Mouse (Mus musculus) hindbrain, embryonic 10.5 days (tissue): ENCODE data around the gene Six1. TPM values are rescaled to one million over a fixed set of nuclear protein-coding genes. Genes with fewer than 3 reads are reported as not detected.

Source experiments
- DNase-seq: peaks from one replicate; pipeline ENCODE4 v3.0.0-alpha.2; 2017; ENCODE audit warnings: low spot score
- H3K27ac ChIP-seq: fragments of 300-500 bp; sonication (generic); 2 replicates; pipeline ENCODE4 v1.5.1; 2016; ENCODE audit warnings: mild to moderate bottlenecking, moderate library complexity
- H3K27me3 ChIP-seq: fragments of 300-500 bp; sonication (generic); 2 replicates; pipeline ENCODE4 v1.6.1; 2016; ENCODE audit warnings: mild to moderate bottlenecking; ENCODE audit not compliant: poor library complexity, insufficient read depth, severe bottlenecking
- H3K36me3 ChIP-seq: fragments of 300-500 bp; sonication (generic); 2 replicates; pipeline ENCODE4 v1.6.1; 2016; ENCODE audit warnings: mild to moderate bottlenecking, moderate library complexity
- H3K4me1 ChIP-seq: fragments of 300-500 bp; sonication (generic); replicated peaks from 2 replicates; pipeline ENCODE4 v1.6.1; 2016; ENCODE audit warnings: mild to moderate bottlenecking
- H3K4me3 ChIP-seq: fragments of 300-500 bp; sonication (generic); 2 replicates; pipeline ENCODE4 v1.5.1; 2016; ENCODE audit warnings: mild to moderate bottlenecking, moderate library complexity
- H3K9me3 ChIP-seq: fragments of 300-500 bp; sonication (generic); 2 replicates; pipeline ENCODE4 v1.6.1; 2016; ENCODE audit warnings: mild to moderate bottlenecking, moderate library complexity
- WGBS: fragments of 180-500 bp; shearing (Covaris S2); methylation state at CpG from one replicate; pipeline ENCODE4 v1.1.7; 2016; 5-methylcytosine and 5-hydroxymethylcytosine counted together
- polyA plus RNA-seq: library from polyadenylated mRNA; unstranded; fragments of >200 nt; fragmentation: Nextera tagmentation; extraction: Ambion mirVana; gene quantifications from 2 replicates; pipeline ENCODE4 v1.2.1, GENCODE M21; 2016

Six1 gene
- polyA plus RNA-seq, 1 experiment from 2014 or later: 21.1 TPM

DNA sequence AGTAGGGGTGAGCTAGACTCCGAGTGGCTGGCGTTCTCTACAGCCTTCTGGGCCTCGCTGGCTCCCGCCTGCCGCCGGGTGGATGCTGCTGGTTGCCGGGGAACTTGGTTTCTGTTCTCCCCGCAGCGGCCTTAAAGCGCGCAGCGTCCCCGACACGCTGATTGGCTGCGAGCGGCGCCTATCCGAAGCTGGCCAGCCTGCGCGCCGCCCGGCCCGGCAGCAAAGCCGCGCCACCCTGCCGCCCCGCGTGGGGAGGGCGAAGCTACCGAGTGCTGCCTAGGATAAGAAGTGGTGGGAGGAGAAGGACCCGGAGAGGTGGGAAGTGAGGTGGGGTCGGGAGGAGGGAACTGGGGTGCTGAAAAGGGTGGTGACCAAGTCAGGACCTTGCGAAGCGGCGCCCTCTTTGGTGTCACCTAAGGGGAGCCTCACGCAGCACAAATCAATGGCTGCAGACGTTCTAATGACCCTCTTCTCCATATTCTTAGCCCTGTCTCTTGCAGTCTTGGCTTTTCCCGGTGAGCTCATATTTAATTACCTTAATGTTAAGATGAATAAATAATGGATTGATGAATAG is 7.0 kb downstream of the Six1 start:
- Histone ChIP-seq H3K36me3 (no peaks in the 10 kb centered on the region), H3K9me3 (no peaks in the 10 kb centered on the region), H3K27ac (peak overlapping the region; percentile 89), H3K4me1 (peaks cover 40% of the 10 kb centered on the region), H3K27me3 (peaks cover 100% of the 10 kb centered on the region), H3K4me3 (peak overlapping the region; percentile 61)
- DNase-seq: peak; percentile 90
- under 1% methylated on average over 38 of the region's 38 CpGs for WGBS

DNA sequence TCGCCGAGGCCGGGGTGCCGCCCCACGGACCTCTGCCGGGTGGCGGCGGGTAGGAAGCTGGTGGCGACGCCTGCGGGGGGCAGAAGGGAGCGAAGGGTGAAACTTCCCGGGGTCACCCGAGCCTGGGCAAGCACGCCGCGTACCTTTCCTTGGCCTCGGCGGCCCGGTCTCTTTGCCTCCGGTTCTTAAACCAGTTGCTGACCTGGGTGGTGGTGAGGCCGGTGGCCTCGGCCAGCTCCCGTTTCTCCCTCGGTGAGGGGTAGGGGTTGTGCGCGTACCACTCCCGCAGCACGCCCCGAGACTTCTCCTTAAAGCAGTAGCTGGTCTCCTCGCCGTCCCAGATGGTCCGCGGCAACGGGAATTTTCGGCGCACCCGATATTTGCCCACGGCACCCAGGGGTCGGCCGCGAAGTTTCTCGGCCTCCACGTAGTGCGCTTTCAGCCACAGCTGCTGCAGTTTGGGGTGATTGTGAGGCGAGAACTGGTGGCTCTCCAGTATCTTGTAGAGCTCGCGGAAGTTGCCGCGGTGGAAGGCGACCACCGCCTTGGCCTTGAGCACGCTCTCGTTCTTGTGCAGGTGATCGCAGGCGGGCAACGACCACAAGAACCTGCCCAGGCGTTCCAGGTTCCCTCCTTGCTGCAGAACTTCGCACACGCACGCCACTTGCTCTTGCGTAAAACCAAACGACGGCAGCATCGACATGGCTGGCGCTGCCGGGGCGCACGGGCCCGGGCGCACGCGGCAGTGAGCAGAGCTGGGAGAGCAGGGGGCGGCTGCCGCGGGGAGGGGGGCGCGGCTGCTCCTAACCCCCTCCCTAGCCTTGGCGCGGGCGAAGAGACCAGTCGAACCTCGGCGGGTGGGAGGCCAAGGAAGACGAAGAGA is 7.7 kb downstream of the Six1 start:
- DNase-seq: peak; percentile 60

DNA sequence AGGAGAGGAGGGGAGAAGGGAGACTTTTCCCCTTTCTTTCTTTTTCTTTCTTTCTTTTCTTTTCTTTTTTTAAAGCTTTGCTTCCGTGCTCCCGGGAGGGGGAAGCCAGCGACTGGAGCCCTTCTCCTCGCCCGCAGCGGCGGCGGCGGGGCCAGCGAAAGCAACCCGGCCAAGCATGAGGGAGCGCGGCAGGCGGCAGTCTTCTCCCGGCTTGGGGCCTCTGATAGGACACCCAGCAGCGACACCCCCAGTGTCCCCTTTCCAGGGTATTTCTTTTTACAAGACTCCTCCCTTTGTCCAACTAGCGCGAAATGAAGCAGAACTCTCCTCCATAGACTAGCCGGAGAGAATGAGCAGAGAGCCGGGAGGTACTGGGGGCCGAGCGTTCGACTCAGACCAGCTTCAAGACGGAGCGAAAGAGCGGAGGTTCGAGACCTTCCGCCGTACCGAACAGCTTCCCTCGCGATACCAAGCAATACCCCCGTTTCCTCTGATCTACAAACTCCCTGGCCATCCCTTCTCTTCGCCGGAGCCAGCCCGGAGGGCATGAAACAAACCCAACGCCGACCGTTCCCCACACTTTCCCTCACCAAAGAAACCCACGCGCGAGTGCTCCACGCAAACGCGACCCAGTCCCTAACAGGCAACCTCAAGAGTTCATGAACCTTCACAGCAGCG is 8.5 kb downstream of the Six1 start:
- DNase-seq: peak; percentile 57
- Histone ChIP-seq H3K36me3 (no peaks in the 10 kb centered on the region), H3K4me1 (peaks cover 33% of the 10 kb centered on the region), H3K9me3 (no peaks in the 10 kb centered on the region), H3K4me3 (peak overlapping the region; percentile 61), H3K27me3 (peaks cover 100% of the 10 kb centered on the region), H3K27ac (peak overlapping the region; percentile 89)
- WGBS: under 1% methylated on average over 46 of the region's 46 CpGs

More for the DNA sequence above, 7.7 kb downstream of the Six1 start:
- H3K4me3 ChIP-seq: peak overlapping the region; percentile 61
- peaks cover 40% of the 10 kb centered on the region for H3K4me1 ChIP-seq
- WGBS: under 1% methylated on average over 84 of the region's 85 CpGs
- H3K36me3 ChIP-seq: no peaks in the 10 kb centered on the region
- H3K27ac ChIP-seq: peak overlapping the region; percentile 89
- no peaks in the 10 kb centered on the region for H3K9me3 ChIP-seq
- H3K27me3 ChIP-seq: peaks cover 100% of the 10 kb centered on the region

- Histone ChIP-seq H3K27ac (peak overlapping the region; percentile 89), H3K36me3 (no peaks in the 10 kb centered on the region), H3K9me3 (no peaks in the 10 kb centered on the region), H3K4me1 (peaks cover 37% of the 10 kb centered on the region), H3K27me3 (peaks cover 100% of the 10 kb centered on the region), H3K4me3 (peak overlapping the region; percentile 61)
- peak; percentile 70 for DNase-seq
- 1% methylated on average over 53 of the region's 53 CpGs for WGBS
Measured at GRCm38 (mm10) chr12:73044221-73045045, 9.3 kb downstream of the Six1 start.

DNA sequence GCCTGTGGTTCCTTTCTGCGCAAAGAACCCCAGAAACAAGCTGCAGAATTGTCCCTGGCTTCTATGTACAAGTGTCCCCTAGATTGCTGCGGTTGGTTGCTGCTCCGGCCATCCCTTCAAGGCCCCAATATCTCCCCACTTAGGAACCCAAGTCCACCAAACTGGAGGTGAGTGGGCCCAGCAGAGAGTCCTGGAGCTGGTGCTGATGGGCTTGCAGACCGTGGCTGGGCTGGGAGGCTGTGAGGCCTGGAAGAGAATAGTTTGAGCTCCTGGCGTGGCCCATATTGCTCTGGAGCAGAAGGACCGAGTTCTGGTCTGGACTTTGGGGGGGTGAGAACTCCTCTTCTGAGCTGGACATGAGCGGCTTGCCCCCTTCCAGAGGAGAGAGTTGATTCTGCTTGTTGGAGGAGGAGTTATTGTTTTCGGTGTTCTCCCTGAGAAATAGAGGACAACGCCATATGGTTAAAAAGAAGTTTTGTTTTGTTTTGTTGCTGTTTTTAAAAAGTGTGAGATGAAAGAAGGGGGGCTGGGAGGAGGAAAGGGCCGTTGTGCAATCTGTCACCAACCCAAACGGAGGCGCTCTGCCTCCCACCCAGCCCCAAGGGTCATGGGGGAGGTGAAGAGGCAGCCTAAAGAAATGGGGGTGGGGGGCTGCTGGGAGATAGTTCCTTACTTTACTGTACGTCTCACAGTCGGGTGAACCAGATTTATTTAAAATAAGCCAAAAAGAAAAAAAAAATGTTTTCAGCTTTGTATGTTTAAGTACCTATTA is 10.1 kb downstream of the Six1 start:
- H3K4me3 ChIP-seq: peak overlapping the region; percentile 61
- DNase-seq: peak; percentile 55
- peaks cover 41% of the 10 kb centered on the region for H3K4me1 ChIP-seq
- peaks cover 100% of the 10 kb centered on the region for H3K27me3 ChIP-seq
- 3% methylated on average over 14 of the region's 14 CpGs for WGBS
- peak overlapping the region; percentile 89 for H3K27ac ChIP-seq
- no peaks in the 10 kb centered on the region for H3K36me3 ChIP-seq
- no peaks in the 10 kb centered on the region for H3K9me3 ChIP-seq

DNA sequence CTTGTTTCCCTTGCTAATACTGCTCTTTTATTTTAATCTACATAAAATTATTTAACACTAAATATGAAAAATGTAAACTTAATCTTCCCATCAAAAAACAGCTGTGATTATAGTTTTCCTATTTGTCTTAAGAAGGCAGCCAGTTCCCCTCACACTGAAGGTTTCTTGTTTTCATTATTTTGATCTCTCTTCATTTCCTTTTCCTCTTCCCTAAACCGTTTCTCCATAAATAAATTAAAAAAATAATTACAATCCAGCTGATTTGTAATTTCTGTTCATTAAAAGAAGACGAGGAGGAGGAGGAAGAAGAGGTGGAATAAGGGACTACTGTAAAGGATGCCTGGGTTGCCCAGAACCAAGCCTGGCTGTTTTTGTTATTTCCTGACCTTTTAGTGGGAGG is 10.8 kb downstream of the Six1 start:
- Histone ChIP-seq H3K27ac (peak overlapping the region; percentile 89; the same call in 1 of the 2 replicates), H3K4me1 (peaks cover 41% of the 10 kb centered on the region), H3K9me3 (no peaks in the 10 kb centered on the region), H3K36me3 (no peaks in the 10 kb centered on the region), H3K27me3 (peaks cover 100% of the 10 kb centered on the region), H3K4me3 (peak overlapping the region; percentile 61)
- DNase-seq: no peak
- WGBS: 2% methylated on average over 2 of the region's 2 CpGs

DNA sequence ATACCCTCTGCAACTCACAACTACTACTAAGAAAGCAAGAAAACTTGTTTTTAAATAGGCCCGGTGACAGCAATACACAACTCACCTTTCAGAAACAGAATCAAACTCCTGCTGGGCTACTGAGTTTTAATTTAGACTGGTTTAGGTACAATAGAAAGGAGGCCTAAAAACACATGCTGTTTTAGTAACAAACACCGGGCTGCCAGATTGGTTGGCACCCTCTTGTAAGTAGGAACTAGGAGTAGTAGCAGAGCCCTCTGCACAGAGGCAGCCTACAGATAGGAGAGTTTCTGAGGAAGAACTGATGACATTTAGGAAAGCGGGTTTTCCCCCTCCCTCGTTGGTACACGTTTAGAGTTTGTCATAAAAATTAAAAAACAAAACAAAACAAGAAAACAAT is 11.3 kb downstream of the Six1 start:
- DNase-seq: peak; percentile 18
- Histone ChIP-seq H3K27ac (no peak overlapping the region), H3K9me3 (no peaks in the 10 kb centered on the region), H3K4me1 (peaks cover 41% of the 10 kb centered on the region), H3K36me3 (no peaks in the 10 kb centered on the region), H3K4me3 (peak overlapping the region; percentile 61), H3K27me3 (peaks cover 100% of the 10 kb centered on the region)
- 1% methylated on average over 5 of the region's 5 CpGs for WGBS

GRCm38 (mm10) chr12:73041256-73041630 is 12.4 kb downstream of the Six1 start:
- Histone ChIP-seq H3K4me1 (peaks cover 32% of the 10 kb centered on the region), H3K27me3 (peaks cover 100% of the 10 kb centered on the region), H3K9me3 (no peaks in the 10 kb centered on the region), H3K27ac (peak overlapping the region; percentile 84), H3K4me3 (peak overlapping the region; percentile 61), H3K36me3 (no peaks in the 10 kb centered on the region)
- DNase-seq: no peak
- WGBS: 0% methylated on average over 10 of the region's 10 CpGs

- DNase-seq: peak; percentile 53
- H3K4me3 ChIP-seq: peak overlapping the region; percentile 61
- WGBS: 1% methylated on average over 27 of the region's 27 CpGs
Measured at GRCm38 (mm10) chr12:73040563-73041255, 13.0 kb downstream of the Six1 start.

DNA sequence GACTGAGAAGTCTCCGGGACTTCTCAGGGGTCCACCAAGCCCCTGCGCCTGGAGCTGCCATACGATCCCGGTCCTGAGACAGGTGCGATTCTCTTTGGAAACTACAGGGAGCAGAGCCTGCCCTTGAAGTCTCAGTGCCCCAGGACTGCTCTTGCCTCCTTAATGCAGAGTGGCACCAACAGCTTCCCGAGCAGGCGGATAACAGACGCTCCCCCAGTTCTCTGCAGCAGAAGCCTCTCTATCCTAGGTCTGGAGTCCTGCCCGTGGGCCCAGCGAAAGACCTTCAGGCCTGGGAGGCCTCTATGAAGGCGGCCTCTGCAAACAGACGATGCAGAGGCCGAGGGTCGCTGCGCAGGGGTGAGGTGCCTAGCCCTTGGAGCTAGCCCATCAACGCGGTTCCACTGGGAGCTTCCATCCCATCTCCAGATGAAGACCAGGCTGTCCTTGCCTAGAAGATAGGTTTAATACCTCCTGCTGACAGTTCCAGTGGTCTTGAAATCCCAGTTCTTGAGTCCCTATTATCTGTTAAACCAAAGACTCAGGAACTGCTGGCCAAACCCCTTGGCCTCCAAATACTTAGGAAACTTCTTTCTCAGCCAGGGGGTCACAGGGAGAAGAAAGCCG is 13.6 kb downstream of the Six1 start:
- Histone ChIP-seq H3K27me3 (peaks cover 100% of the 10 kb centered on the region), H3K4me1 (peaks cover 28% of the 10 kb centered on the region), H3K36me3 (no peaks in the 10 kb centered on the region), H3K9me3 (no peaks in the 10 kb centered on the region), H3K4me3 (peak overlapping the region; percentile 61), H3K27ac (peak overlapping the region; percentile 84)
- DNase-seq: no peak
- under 1% methylated on average over 18 of the region's 18 CpGs for WGBS

More at GRCm38 (mm10) chr12:73040563-73041255, 13.0 kb downstream of the Six1 start:
- peaks cover 28% of the 10 kb centered on the region for H3K4me1 ChIP-seq
- no peaks in the 10 kb centered on the region for H3K9me3 ChIP-seq
- peak overlapping the region; percentile 84 for H3K27ac ChIP-seq
- H3K36me3 ChIP-seq: no peaks in the 10 kb centered on the region
- peaks cover 100% of the 10 kb centered on the region for H3K27me3 ChIP-seq
